Mouse (Mus musculus): Measurements from ENCODE around the gene Fgfr2.
A peak's percentile ranks its signal among the peaks of the same experiment; 100 is the strongest.

GRCm38 (mm10) chr7:130673169-130674033 is 2449.7 kb downstream of the Fgfr2 start:
- TF ChIP-seq CTCF (conservative IDR thresholded peaks at IDR 0.05; ENCODE audit: low read length) (peak; percentile 64), NANOG (IDR thresholded peaks at IDR 0.05; ENCODE audit: borderline replicate concordance, low read length) (no peak), POU5F1 (IDR thresholded peaks at IDR 0.05; ENCODE audit: borderline replicate concordance, low read length) (no peak)

Measured in E14TG2a.4 (cell line).